Mouse (Mus musculus) left cerebral cortex, postnatal 10 days (tissue): ENCODE data around the gene Gm9918. TPM values are rescaled to one million over a fixed set of nuclear protein-coding genes. Genes with fewer than 3 reads are reported as not detected.

Experiments
- DNase-seq, 2 experiments: peaks; one replicate each; pipeline ENCODE4 v3.0.0; 2021 to 2022; ENCODE audit warnings: low spot score in 2 of 2, mixed read lengths in 1 of 2; ENCODE audit errors: extremely low spot score in 1 of 2
- intact Hi-C: fragments of 180-260 bp; cut with DNase I; formaldehyde crosslinking; loops from one replicate; pipeline ENCODE4 v1.15.1; 2025
- total RNA-seq, 2 experiments: library from RNA; stranded (reverse); gene quantifications; 2 replicates each; pipeline ENCODE4 v1.2.3; 2021

Gm9918 gene
- total RNA-seq, 2 experiments from 2014 or later: not detected

GRCm38 (mm10) chr15:102308717-102309116 lies 38.4 kb downstream of the Gm9918 start:
- DNase-seq: no peak
- intact Hi-C loops: no loop called here

GRCm38 (mm10) chr15:102310074-102310845 lies 39.9 kb downstream of the Gm9918 start:
- DNase-seq: no peak
- intact Hi-C loops: no loop called here

- intact Hi-C loops: no loop called here
- no peak for DNase-seq
Observed at GRCm38 (mm10) chr15:102311489-102311888, 41.1 kb downstream of the Gm9918 start.

- intact Hi-C loops: no loop called here
- no peak for DNase-seq
Observed at GRCm38 (mm10) chr15:102315292-102315691, 44.9 kb downstream of the Gm9918 start.

GRCm38 (mm10) chr15:102316263-102316662 lies 45.9 kb downstream of the Gm9918 start:
- intact Hi-C loops: no loop called here

More at GRCm38 (mm10) chr15:102316263-102316662, 45.9 kb downstream of the Gm9918 start:
- peak in 1 of 2 experiments; percentile 56 for DNase-seq

Other genes with a start within 250 kb of the Gm9918 start
- gene Krt18, start 242.4 kb upstream of the Gm9918 start, total RNA-seq: under 1 TPM in 1 of 2 experiments, not detected in 1; 0.77 TPM
- 100 to 1,000 TPM; 176 to 177 TPM for gene Eif4b, start 196.8 kb upstream of the Gm9918 start, total RNA-seq
- gene Tns2, start 170.2 kb upstream of the Gm9918 start, total RNA-seq: 10 to 100 TPM; 12.2 to 13.1 TPM
- gene Spryd3, start 134.3 kb upstream of the Gm9918 start, total RNA-seq: 100 to 1,000 TPM; 149 to 150 TPM
- gene Igfbp6, start 126.2 kb upstream of the Gm9918 start, total RNA-seq: 1 to 10 TPM; 3.1 to 4.1 TPM
- under 1 TPM in 1 of 2 experiments, not detected in 1; 0.16 TPM for gene Soat2, start 120.0 kb upstream of the Gm9918 start, total RNA-seq
- 10 to 100 TPM; 53.2 to 56.7 TPM for gene Zfp740, start 67.3 kb upstream of the Gm9918 start, total RNA-seq
- 10 to 100 TPM; 25.8 to 27.5 TPM for gene Csad, start 65.8 kb upstream of the Gm9918 start, total RNA-seq
- 1 to 10 TPM in 1 of 2 experiments, under 1 TPM in 1; 0.71 to 1.3 TPM for gene Itgb7, start 38.6 kb upstream of the Gm9918 start, total RNA-seq
- gene Rarg, start 13.0 kb upstream of the Gm9918 start, total RNA-seq: 10 to 100 TPM in 1 of 2 experiments, 1 to 10 TPM in 1; 9.3 to 11.4 TPM
- gene Mfsd5, start 8.9 kb downstream of the Gm9918 start, total RNA-seq: 10 to 100 TPM; 35.7 to 36.0 TPM
- gene Espl1, start 25.7 kb downstream of the Gm9918 start, total RNA-seq: 1 to 10 TPM; 2.0 to 2.9 TPM
- gene Pfdn5, start 55.6 kb downstream of the Gm9918 start, total RNA-seq: 100 to 1,000 TPM; 344 to 355 TPM
- 10 to 100 TPM; 48.0 to 53.3 TPM for gene Myg1, start 61.1 kb downstream of the Gm9918 start, total RNA-seq
- gene Aaas, start 80.2 kb downstream of the Gm9918 start, total RNA-seq: 10 to 100 TPM; 20.2 to 30.8 TPM
- gene Sp7, start 96.6 kb downstream of the Gm9918 start, total RNA-seq: under 1 TPM; 0.26 to 0.39 TPM
- gene Sp1, start 135.6 kb downstream of the Gm9918 start, total RNA-seq: 10 to 100 TPM; 23.1 to 26.4 TPM
- gene Amhr2, start 174.8 kb downstream of the Gm9918 start, total RNA-seq: under 1 TPM in 1 of 2 experiments, not detected in 1; 0.81 TPM
- 10 to 100 TPM; 19.1 to 21.6 TPM for gene Prr13, start 188.5 kb downstream of the Gm9918 start, total RNA-seq
- gene Pcbp2, start 200.0 kb downstream of the Gm9918 start, total RNA-seq: 100 to 1,000 TPM; 457 to 465 TPM
- gene Gm10337, start 233.2 kb downstream of the Gm9918 start, total RNA-seq: not detected
- 10 to 100 TPM; 93.0 to 95.6 TPM for gene Map3k12, start 246.5 kb downstream of the Gm9918 start, total RNA-seq
- gene Tarbp2, start 247.6 kb downstream of the Gm9918 start, total RNA-seq: 10 to 100 TPM; 40.8 to 42.5 TPM